Mouse (Mus musculus) erythroblast, adult 5-6 weeks (primary cell): Measurements from ENCODE around the gene Gm13285. TPM values are rescaled to one million over a fixed set of nuclear protein-coding genes. Genes with fewer than 3 reads are reported as not detected.

Source experiments
- total RNA-seq, 2 experiments: library from RNA; stranded (forward) in 1 of 2; stranded (reverse) in 1 of 2; fragments of 150-400 nt in 1 of 2; fragments of 200-764, 138-1000 nt in 1 of 2; gene quantifications; 2 replicates each; pipeline versions ENCODE4 v1.2.3 to v1.2.4; 2015 to 2017; ENCODE audit warnings: low replicate concordance in 2 of 2

Gene Gm13285
- total RNA-seq, 2 experiments from 2014 or later, result not detected

Other genes with a start within 250 kb of the Gm13285 start
Only the 30 nearest of the 31 such genes appear.
- not detected in 2 replicates for gene Ifna14, start 227.9 kb upstream of the Gm13285 start, total RNA-seq (2015; ENCODE audit: low replicate concordance)
- gene Ifna14, start 227.9 kb upstream of the Gm13285 start, total RNA-seq (2017; ENCODE audit: low replicate concordance), result not detected in 2 replicates
- gene Ifna9, start 207.3 kb upstream of the Gm13285 start, total RNA-seq (2015; ENCODE audit: low replicate concordance), result not detected in 2 replicates
- gene Ifna9, start 207.3 kb upstream of the Gm13285 start, total RNA-seq (2017; ENCODE audit: low replicate concordance), result not detected in 2 replicates
- not detected in 2 replicates for gene Ifna12, start 196.3 kb upstream of the Gm13285 start, total RNA-seq (2015; ENCODE audit: low replicate concordance)
- not detected in 2 replicates for gene Ifna12, start 196.3 kb upstream of the Gm13285 start, total RNA-seq (2017; ENCODE audit: low replicate concordance)
- gene C87499, start 165.3 kb upstream of the Gm13285 start, total RNA-seq (2015; ENCODE audit: low replicate concordance), result not detected in 2 replicates
- not detected in 2 replicates for gene C87499, start 165.3 kb upstream of the Gm13285 start, total RNA-seq (2017; ENCODE audit: low replicate concordance)
- not detected in 2 replicates for gene Ifna13, start 155.2 kb upstream of the Gm13285 start, total RNA-seq (2015; ENCODE audit: low replicate concordance)
- gene Ifna13, start 155.2 kb upstream of the Gm13285 start, total RNA-seq (2017; ENCODE audit: low replicate concordance), result not detected in 2 replicates
- not detected in 2 replicates for gene Ifna16, start 122.7 kb upstream of the Gm13285 start, total RNA-seq (2015; ENCODE audit: low replicate concordance)
- not detected in 2 replicates for gene Ifna16, start 122.7 kb upstream of the Gm13285 start, total RNA-seq (2017; ENCODE audit: low replicate concordance)
- gene Ifna2, start 115.8 kb upstream of the Gm13285 start, total RNA-seq (2015; ENCODE audit: low replicate concordance), result not detected in 2 replicates
- gene Ifna2, start 115.8 kb upstream of the Gm13285 start, total RNA-seq (2017; ENCODE audit: low replicate concordance), result not detected in 2 replicates
- not detected in 2 replicates for gene Ifnab, start 108.3 kb upstream of the Gm13285 start, total RNA-seq (2015; ENCODE audit: low replicate concordance)
- not detected in 2 replicates for gene Ifnab, start 108.3 kb upstream of the Gm13285 start, total RNA-seq (2017; ENCODE audit: low replicate concordance)
- not detected in 2 replicates for gene Gm26566, start 77.9 kb upstream of the Gm13285 start, total RNA-seq (2015; ENCODE audit: low replicate concordance)
- gene Gm26566, start 77.9 kb upstream of the Gm13285 start, total RNA-seq (2017; ENCODE audit: low replicate concordance), result not detected in 2 replicates
- gene Klhl9, start 77.2 kb upstream of the Gm13285 start, total RNA-seq (2015; ENCODE audit: low replicate concordance), result 18.6 and 26.3 TPM in 2 replicates
- 24.0 and 29.5 TPM in 2 replicates for gene Klhl9, start 77.2 kb upstream of the Gm13285 start, total RNA-seq (2017; ENCODE audit: low replicate concordance)
- gene Gm13271, start 44.8 kb upstream of the Gm13285 start, total RNA-seq (2015; ENCODE audit: low replicate concordance), result not detected in 2 replicates
- gene Gm13271, start 44.8 kb upstream of the Gm13285 start, total RNA-seq (2017; ENCODE audit: low replicate concordance), result not detected in 2 replicates
- gene Gm13283, start 39.5 kb upstream of the Gm13285 start, total RNA-seq (2015; ENCODE audit: low replicate concordance), result not detected in 2 replicates
- not detected in 2 replicates for gene Gm13283, start 39.5 kb upstream of the Gm13285 start, total RNA-seq (2017; ENCODE audit: low replicate concordance)
- gene Gm13290, start 25.8 kb upstream of the Gm13285 start, total RNA-seq (2015; ENCODE audit: low replicate concordance), result not detected in 2 replicates
- not detected in 2 replicates for gene Gm13290, start 25.8 kb upstream of the Gm13285 start, total RNA-seq (2017; ENCODE audit: low replicate concordance)
- not detected in 2 replicates for gene Gm13289, start 22.7 kb upstream of the Gm13285 start, total RNA-seq (2015; ENCODE audit: low replicate concordance)
- gene Gm13289, start 22.7 kb upstream of the Gm13285 start, total RNA-seq (2017; ENCODE audit: low replicate concordance), result not detected in 2 replicates
- gene Gm13272, start 19.8 kb upstream of the Gm13285 start, total RNA-seq (2015; ENCODE audit: low replicate concordance), result not detected in 2 replicates
- not detected in 2 replicates for gene Gm13272, start 19.8 kb upstream of the Gm13285 start, total RNA-seq (2017; ENCODE audit: low replicate concordance)
- not detected in 2 replicates for gene Ifnz, start 17.5 kb upstream of the Gm13285 start, total RNA-seq (2015; ENCODE audit: low replicate concordance)
- not detected in 2 replicates for gene Ifnz, start 17.5 kb upstream of the Gm13285 start, total RNA-seq (2017; ENCODE audit: low replicate concordance)
- not detected in 2 replicates for gene Gm13276, start 14.0 kb upstream of the Gm13285 start, total RNA-seq (2015; ENCODE audit: low replicate concordance)
- not detected in 2 replicates for gene Gm13276, start 14.0 kb upstream of the Gm13285 start, total RNA-seq (2017; ENCODE audit: low replicate concordance)
- not detected in 2 replicates for gene Gm13277, start 11.0 kb upstream of the Gm13285 start, total RNA-seq (2015; ENCODE audit: low replicate concordance)
- not detected in 2 replicates for gene Gm13277, start 11.0 kb upstream of the Gm13285 start, total RNA-seq (2017; ENCODE audit: low replicate concordance)
- gene Gm13278, start 8.1 kb upstream of the Gm13285 start, total RNA-seq (2015; ENCODE audit: low replicate concordance), result not detected in 2 replicates
- not detected in 2 replicates for gene Gm13278, start 8.1 kb upstream of the Gm13285 start, total RNA-seq (2017; ENCODE audit: low replicate concordance)
- not detected in 2 replicates for gene Gm13275, start 5.2 kb upstream of the Gm13285 start, total RNA-seq (2015; ENCODE audit: low replicate concordance)
- not detected in 2 replicates for gene Gm13275, start 5.2 kb upstream of the Gm13285 start, total RNA-seq (2017; ENCODE audit: low replicate concordance)
- not detected in 2 replicates for gene Gm13279, start 2.3 kb upstream of the Gm13285 start, total RNA-seq (2015; ENCODE audit: low replicate concordance)
- gene Gm13279, start 2.3 kb upstream of the Gm13285 start, total RNA-seq (2017; ENCODE audit: low replicate concordance), result not detected in 2 replicates
- gene Gm13287, start 3.6 kb downstream of the Gm13285 start, total RNA-seq (2015; ENCODE audit: low replicate concordance), result not detected in 2 replicates
- gene Gm13287, start 3.6 kb downstream of the Gm13285 start, total RNA-seq (2017; ENCODE audit: low replicate concordance), result not detected in 2 replicates
- gene Gm13288, start 5.9 kb downstream of the Gm13285 start, total RNA-seq (2015; ENCODE audit: low replicate concordance), result not detected in 2 replicates
- not detected in 2 replicates for gene Gm13288, start 5.9 kb downstream of the Gm13285 start, total RNA-seq (2017; ENCODE audit: low replicate concordance)
- gene Ifna7, start 16.6 kb downstream of the Gm13285 start, total RNA-seq (2015; ENCODE audit: low replicate concordance), result not detected in 2 replicates
- gene Ifna7, start 16.6 kb downstream of the Gm13285 start, total RNA-seq (2017; ENCODE audit: low replicate concordance), result not detected in 2 replicates
- gene Ifna11, start 20.3 kb downstream of the Gm13285 start, total RNA-seq (2015; ENCODE audit: low replicate concordance), result not detected in 2 replicates
- not detected in 2 replicates for gene Ifna11, start 20.3 kb downstream of the Gm13285 start, total RNA-seq (2017; ENCODE audit: low replicate concordance)
- gene Ifna6, start 27.8 kb downstream of the Gm13285 start, total RNA-seq (2015; ENCODE audit: low replicate concordance), result not detected in 2 replicates
- gene Ifna6, start 27.8 kb downstream of the Gm13285 start, total RNA-seq (2017; ENCODE audit: low replicate concordance), result not detected in 2 replicates
- not detected in 2 replicates for gene Ifna5, start 35.9 kb downstream of the Gm13285 start, total RNA-seq (2015; ENCODE audit: low replicate concordance)
- not detected in 2 replicates for gene Ifna5, start 35.9 kb downstream of the Gm13285 start, total RNA-seq (2017; ENCODE audit: low replicate concordance)
- gene Ifna4, start 42.2 kb downstream of the Gm13285 start, total RNA-seq (2015; ENCODE audit: low replicate concordance), result not detected in 2 replicates
- not detected in 2 replicates for gene Ifna4, start 42.2 kb downstream of the Gm13285 start, total RNA-seq (2017; ENCODE audit: low replicate concordance)
- gene Ifna1, start 50.4 kb downstream of the Gm13285 start, total RNA-seq (2015; ENCODE audit: low replicate concordance), result not detected in 2 replicates
- not detected in 2 replicates for gene Ifna1, start 50.4 kb downstream of the Gm13285 start, total RNA-seq (2017; ENCODE audit: low replicate concordance)
- gene Ifne, start 80.5 kb downstream of the Gm13285 start, total RNA-seq (2015; ENCODE audit: low replicate concordance), result not detected in 2 replicates
- not detected in 2 replicates for gene Ifne, start 80.5 kb downstream of the Gm13285 start, total RNA-seq (2017; ENCODE audit: low replicate concordance)